Mouse (Mus musculus) adrenal gland, adult 2 months (tissue): ENCODE data around the gene Chrnb4. TPM values are rescaled to one million over a fixed set of nuclear protein-coding genes. Genes with fewer than 3 reads are reported as not detected.

Source experiments
- DNase-seq: peaks from one replicate; pipeline ENCODE4 v3.0.0; 2021
- polyA plus RNA-seq: library from polyadenylated mRNA; depleted of rRNA; stranded (reverse); fragments of >200 nt; gene quantifications from 2 replicates; pipeline ENCODE4 v1.2.3, GENCODE M21; 2012; rRNA removed
- total RNA-seq, 2 experiments: library from RNA; stranded (reverse); gene quantifications; 2 replicates each; pipeline ENCODE4 v1.2.3; 2021

Chrnb4 gene
- total and polyA plus RNA-seq, 3 experiments = 5.5 to 15.3 (median 9.7) TPM

- DNase-seq = peak; percentile 77
Measured at GRCm38 (mm10) chr9:55023902-55024583, 24.5 kb downstream of the Chrnb4 start.

- DNase-seq = no peak
Measured at GRCm38 (mm10) chr9:55023326-55023725, 25.3 kb downstream of the Chrnb4 start.

- no peak for DNase-seq
Measured at GRCm38 (mm10) chr9:55016926-55017325, 31.7 kb downstream of the Chrnb4 start.

GRCm38 (mm10) chr9:55010588-55011350 lies 37.8 kb downstream of the Chrnb4 start:
- peak; percentile 19 for DNase-seq

- DNase-seq = no peak
Measured at GRCm38 (mm10) chr9:55009692-55010091, 38.9 kb downstream of the Chrnb4 start.

- DNase-seq = no peak
Measured at GRCm38 (mm10) chr9:55003609-55004008, 45.0 kb downstream of the Chrnb4 start.

GRCm38 (mm10) chr9:54995645-54996044 lies 52.9 kb downstream of the Chrnb4 start:
- no peak for DNase-seq

- DNase-seq = no peak
Measured at GRCm38 (mm10) chr9:54994381-54994780, 54.2 kb downstream of the Chrnb4 start.

- no peak for DNase-seq
Measured at GRCm38 (mm10) chr9:54990362-54990761, 58.2 kb downstream of the Chrnb4 start.

GRCm38 (mm10) chr9:54982401-54982800 lies 66.2 kb downstream of the Chrnb4 start:
- DNase-seq = no peak

- DNase-seq = peak; percentile 26
Measured at GRCm38 (mm10) chr9:54981291-54982191, 67.0 kb downstream of the Chrnb4 start.

- no peak for DNase-seq
Measured at GRCm38 (mm10) chr9:54980674-54981073, 67.9 kb downstream of the Chrnb4 start, which contains the start of gene Chrna5. Gene Chrna5 (plus strand): TSS chr9:54980880.

Other genes with a start within 250 kb of the Chrnb4 start
- 10 to 100 TPM; 40.9 to 41.5 TPM for gene Ireb2, start 185.0 kb downstream of the Chrnb4 start, total RNA-seq
- gene Ireb2, start 185.0 kb downstream of the Chrnb4 start, polyA plus RNA-seq = 1.0 and 1.5 TPM in 2 replicates
- 1 to 10 TPM; 1.5 to 2.5 TPM for gene Hykk, start 131.5 kb downstream of the Chrnb4 start, total RNA-seq
- 0.50 and 0.61 TPM in 2 replicates for gene Hykk, start 131.5 kb downstream of the Chrnb4 start, polyA plus RNA-seq
- gene Psma4, start 98.0 kb downstream of the Chrnb4 start, total RNA-seq = 100 to 1,000 TPM; 167 to 183 TPM
- gene Psma4, start 98.0 kb downstream of the Chrnb4 start, polyA plus RNA-seq = 12.8 and 15.1 TPM in 2 replicates
- not detected for gene AY074887, start 97.8 kb downstream of the Chrnb4 start, total RNA-seq
- not detected in 2 replicates for gene AY074887, start 97.8 kb downstream of the Chrnb4 start, polyA plus RNA-seq
- gene Chrna5, start 67.9 kb downstream of the Chrnb4 start, total RNA-seq = 1 to 10 TPM in 1 of 2 experiments, under 1 TPM in 1; 0.63 to 1.2 TPM
- 0.09 and 0.12 TPM in 2 replicates for gene Chrna5, start 67.9 kb downstream of the Chrnb4 start, polyA plus RNA-seq
- gene Chrna3, start 22.2 kb downstream of the Chrnb4 start, total RNA-seq = 10 to 100 TPM; 16.7 to 22.7 TPM
- 8.6 and 16.0 TPM in 2 replicates for gene Chrna3, start 22.2 kb downstream of the Chrnb4 start, polyA plus RNA-seq
- 10 to 100 TPM; 52.7 to 62.9 TPM for gene Ube2q2, start 100.1 kb upstream of the Chrnb4 start, total RNA-seq
- 28.8 and 35.3 TPM in 2 replicates for gene Ube2q2, start 100.1 kb upstream of the Chrnb4 start, polyA plus RNA-seq
- gene Fbxo22, start 160.1 kb upstream of the Chrnb4 start, total RNA-seq = 10 to 100 TPM; 32.5 to 40.3 TPM
- 6.4 and 7.5 TPM in 2 replicates for gene Fbxo22, start 160.1 kb upstream of the Chrnb4 start, polyA plus RNA-seq